Mouse (Mus musculus) midbrain, embryonic 16.5 days (tissue): Measurements from ENCODE around the gene Laptm4a. TPM values are rescaled to one million over a fixed set of nuclear protein-coding genes. Genes with fewer than 3 reads are reported as not detected.

Experiments used
- ATAC-seq: fragments of 200-750 bp; cut with Nextera tagmentation; 2 replicates; pipeline ENCODE4 v1.8.0; 2017; ENCODE audit warnings: moderate TSS enrichment
- H3K27ac ChIP-seq: fragments of 300-500 bp; sonication (generic); 2 replicates; pipeline ENCODE4 v1.5.1; 2014; ENCODE audit warnings: mild to moderate bottlenecking, low read length, mixed read lengths
- H3K27me3 ChIP-seq: fragments of 300-500 bp; sonication (generic); 2 replicates; pipeline ENCODE4 v1.6.1; 2014; ENCODE audit warnings: low read depth, low read length, mixed read lengths; ENCODE audit not compliant: control insufficient read depth, insufficient read depth
- H3K36me3 ChIP-seq: fragments of 300-500 bp; sonication (generic); 2 replicates; pipeline ENCODE4 v1.6.1; 2014; ENCODE audit warnings: mild to moderate bottlenecking, low read length, moderate library complexity, mixed read lengths; ENCODE audit not compliant: control insufficient read depth, insufficient read depth
- H3K4me1 ChIP-seq: fragments of 300-500 bp; sonication (generic); 2 replicates; pipeline ENCODE4 v1.6.1; 2014; ENCODE audit warnings: mild to moderate bottlenecking, low read length, mixed read lengths; ENCODE audit not compliant: control insufficient read depth, insufficient read depth
- H3K4me2 ChIP-seq: fragments of 300-500 bp; sonication (generic); 2 replicates; pipeline ENCODE4 v1.6.1; 2014; ENCODE audit warnings: mild to moderate bottlenecking, low read length, mixed read lengths
- H3K4me3 ChIP-seq: fragments of 300-500 bp; sonication (generic); 2 replicates; pipeline ENCODE4 v1.5.1; 2014; ENCODE audit warnings: low read depth, mild to moderate bottlenecking, low read length, moderate library complexity, mixed read lengths
- H3K9ac ChIP-seq: fragments of 300-500 bp; sonication (generic); 2 replicates; pipeline ENCODE4 v1.6.1; 2014; ENCODE audit warnings: low read depth, low read length, mixed read lengths
- H3K9me3 ChIP-seq: fragments of 300-500 bp; sonication (generic); replicated peaks from 2 replicates; pipeline ENCODE4 v1.6.1; 2014; ENCODE audit warnings: mild to moderate bottlenecking, low read length, mixed read lengths; ENCODE audit not compliant: control insufficient read depth, poor library complexity, severe bottlenecking
- WGBS: fragments of 180-500 bp; shearing (Covaris S2); extraction: QIAGEN DNeasy Blood & Tissue Kit; methylation state at CpG from one replicate; pipeline ENCODE4 v1.1.7; 2014; 5-methylcytosine and 5-hydroxymethylcytosine counted together
- polyA plus RNA-seq: library from polyadenylated mRNA; unstranded; fragments of >200 nt; fragmentation: Nextera tagmentation; extraction: Ambion mirVana; gene quantifications from 2 replicates; pipeline ENCODE4 v1.2.1, GENCODE M21; 2015

Gene Laptm4a
- polyA plus RNA-seq, 1 experiment from 2014 or later: 190 TPM

DNA sequence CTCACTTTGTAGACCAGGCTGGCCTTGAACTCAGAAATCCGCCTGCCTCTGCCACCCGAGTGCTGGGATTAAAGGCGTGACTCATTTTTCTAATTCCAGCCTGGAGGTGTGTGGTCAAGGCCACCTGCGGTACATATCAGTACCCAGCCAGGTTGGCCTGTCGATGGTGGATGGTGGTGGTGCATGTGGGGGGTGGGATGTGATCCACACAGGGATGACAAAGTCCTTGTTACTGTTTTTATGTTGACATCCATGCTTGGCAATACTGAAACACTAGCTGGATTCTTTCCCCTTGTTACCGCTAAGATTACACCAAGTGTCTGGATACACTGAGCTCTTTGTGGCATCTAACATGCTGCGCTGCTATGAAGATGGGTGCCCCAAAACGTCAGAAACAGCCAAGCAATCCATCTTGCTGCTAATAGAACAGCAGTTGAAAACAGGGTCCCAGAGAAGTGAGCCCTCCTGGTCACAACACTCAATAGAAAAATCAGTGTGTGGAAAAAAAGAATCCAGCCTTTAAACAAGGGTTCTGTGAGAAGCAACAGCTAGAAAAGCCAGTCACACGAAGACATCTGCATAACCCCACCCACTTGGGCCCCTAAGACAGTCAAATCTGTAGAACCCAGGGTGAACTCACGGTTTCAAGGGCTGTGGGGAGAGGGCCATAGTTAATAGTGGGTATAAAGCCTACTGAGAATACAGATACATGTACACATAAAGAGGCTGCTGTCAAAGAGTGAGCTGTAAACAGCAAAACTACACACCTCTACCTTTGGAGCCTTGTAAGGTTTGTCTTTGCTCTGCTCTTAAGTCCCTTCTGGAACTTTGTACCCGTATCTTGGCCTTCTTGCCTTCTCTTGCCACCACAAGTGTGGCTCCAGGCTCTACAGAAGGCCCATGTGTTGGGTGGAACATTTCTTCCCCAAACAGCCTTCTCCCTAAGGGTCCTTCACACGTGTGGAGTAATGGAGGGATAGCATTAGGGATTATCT lies 18.8 kb downstream of the Laptm4a start:
- WGBS: 73% methylated on average over 12 of the region's 12 CpGs
- Histone ChIP-seq H3K4me2 (no peak overlapping the region), H3K9ac (no peak overlapping the region), H3K36me3 (peaks cover 24% of the 10 kb centered on the region), H3K27ac (no peak overlapping the region), H3K4me1 (no peaks in the 10 kb centered on the region), H3K27me3 (no peaks in the 10 kb centered on the region), H3K4me3 (no peak overlapping the region), H3K9me3 (no peaks in the 10 kb centered on the region)
- ATAC-seq: no peak

DNA sequence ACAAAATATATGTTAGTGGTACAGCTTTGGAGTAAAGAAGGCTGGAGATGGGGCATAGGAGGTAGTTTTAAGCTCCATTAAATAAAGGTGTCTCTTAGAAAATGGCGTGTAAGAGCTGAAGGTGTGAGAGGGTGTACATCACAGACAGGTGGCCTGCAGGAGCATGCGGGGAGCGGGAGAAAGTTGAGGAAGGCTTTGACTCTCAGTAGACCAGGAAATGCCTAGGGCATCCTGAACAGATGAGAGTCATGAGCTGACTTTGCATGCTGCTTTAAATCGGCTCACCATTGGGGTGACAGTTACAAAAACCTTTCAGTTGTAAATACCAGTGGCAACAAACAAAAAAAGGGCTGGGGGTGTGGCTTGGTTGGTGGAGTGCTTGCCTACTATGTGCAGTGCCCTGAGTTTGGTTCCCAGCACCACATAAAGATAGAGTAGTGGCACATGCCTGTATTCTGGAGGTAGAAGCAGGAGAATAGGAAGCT lies 19.7 kb downstream of the Laptm4a start:
- peaks cover 16% of the 10 kb centered on the region for H3K36me3 ChIP-seq
- WGBS: 72% methylated on average over 4 of the region's 4 CpGs

DNA sequence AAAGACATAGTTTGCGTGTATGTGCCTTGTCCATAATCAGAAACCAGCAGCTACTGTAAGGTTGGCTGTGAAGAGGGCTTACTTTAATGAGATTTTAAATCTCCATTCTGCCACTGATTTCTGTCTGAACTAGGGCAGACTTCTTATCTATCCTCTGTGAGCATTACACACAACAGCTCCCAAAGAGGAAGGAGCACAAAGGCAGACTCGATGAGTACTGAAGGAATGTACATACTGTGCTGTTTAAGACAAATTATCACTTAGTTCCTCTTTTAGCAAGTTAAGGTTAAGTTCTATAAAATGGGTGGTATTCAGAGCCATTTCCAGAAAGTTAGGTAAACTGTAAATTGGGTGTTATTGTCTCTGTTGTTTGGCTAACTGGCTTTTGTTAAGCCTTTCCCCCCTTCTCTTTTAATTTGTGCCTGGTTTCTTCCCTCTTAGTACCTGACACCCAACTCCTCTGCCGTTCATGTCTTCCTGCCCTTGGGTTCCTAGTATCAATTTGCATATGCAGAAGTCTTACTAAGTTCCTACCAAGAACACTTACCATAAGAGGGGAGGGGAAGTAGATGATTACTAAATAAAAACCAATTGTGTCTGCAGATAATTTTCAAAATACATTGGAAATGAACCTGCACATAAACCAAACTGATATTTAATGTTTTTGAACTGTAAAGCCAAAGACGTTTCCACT lies 20.4 kb downstream of the Laptm4a start:
- no peak for ATAC-seq
- H3K9me3 ChIP-seq: no peaks in the 10 kb centered on the region

More for the DNA sequence above, 19.7 kb downstream of the Laptm4a start:
- no peak overlapping the region for H3K9ac ChIP-seq
- ATAC-seq: no peak
- no peaks in the 10 kb centered on the region for H3K4me1 ChIP-seq
- H3K27ac ChIP-seq: no peak overlapping the region
- no peaks in the 10 kb centered on the region for H3K9me3 ChIP-seq
- no peaks in the 10 kb centered on the region for H3K27me3 ChIP-seq
- no peak overlapping the region for H3K4me2 ChIP-seq
- no peak overlapping the region for H3K4me3 ChIP-seq

DNA sequence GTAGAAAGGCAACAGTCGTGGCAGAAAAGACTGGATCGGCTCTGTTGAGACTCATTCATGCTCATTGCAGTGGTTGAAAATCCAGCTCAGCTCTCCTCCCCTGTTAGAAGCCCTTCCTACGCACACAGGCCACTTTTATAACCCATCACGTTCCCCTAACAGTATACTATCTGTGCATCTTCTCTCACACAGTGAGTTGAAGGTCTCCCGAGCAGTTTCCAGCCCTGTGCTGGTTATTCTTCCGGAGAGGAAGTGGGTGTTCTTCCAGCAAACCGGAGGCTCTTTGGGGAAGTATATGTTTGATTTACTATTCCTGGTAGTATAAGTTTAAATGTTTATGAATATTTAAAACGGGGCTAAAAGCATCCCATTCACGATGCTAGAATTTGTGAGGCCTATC lies 25.7 kb downstream of the Laptm4a start:
- no peak overlapping the region for H3K27ac ChIP-seq
- ATAC-seq: no peak
- peaks cover 8% of the 10 kb centered on the region; the same call in 1 of the 2 replicates for H3K4me1 ChIP-seq
- H3K27me3 ChIP-seq: no peaks in the 10 kb centered on the region; the same call in 1 of the 2 replicates
- H3K9me3 ChIP-seq: no peaks in the 10 kb centered on the region
- 60% methylated on average over 9 of the region's 9 CpGs for WGBS
- H3K9ac ChIP-seq: no peak overlapping the region
- no peaks in the 10 kb centered on the region for H3K36me3 ChIP-seq
- H3K4me3 ChIP-seq: no peak overlapping the region
- peak overlapping the region; percentile 92; the same call in 1 of the 2 replicates for H3K4me2 ChIP-seq

More for the DNA sequence above, 20.4 kb downstream of the Laptm4a start:
- WGBS: 74% methylated on average over 4 of the region's 4 CpGs
- H3K4me1 ChIP-seq: no peaks in the 10 kb centered on the region
- H3K9ac ChIP-seq: no peak overlapping the region
- no peak overlapping the region for H3K4me2 ChIP-seq
- no peaks in the 10 kb centered on the region for H3K27me3 ChIP-seq
- H3K27ac ChIP-seq: no peak overlapping the region
- H3K36me3 ChIP-seq: peaks cover 11% of the 10 kb centered on the region
- H3K4me3 ChIP-seq: no peak overlapping the region

DNA sequence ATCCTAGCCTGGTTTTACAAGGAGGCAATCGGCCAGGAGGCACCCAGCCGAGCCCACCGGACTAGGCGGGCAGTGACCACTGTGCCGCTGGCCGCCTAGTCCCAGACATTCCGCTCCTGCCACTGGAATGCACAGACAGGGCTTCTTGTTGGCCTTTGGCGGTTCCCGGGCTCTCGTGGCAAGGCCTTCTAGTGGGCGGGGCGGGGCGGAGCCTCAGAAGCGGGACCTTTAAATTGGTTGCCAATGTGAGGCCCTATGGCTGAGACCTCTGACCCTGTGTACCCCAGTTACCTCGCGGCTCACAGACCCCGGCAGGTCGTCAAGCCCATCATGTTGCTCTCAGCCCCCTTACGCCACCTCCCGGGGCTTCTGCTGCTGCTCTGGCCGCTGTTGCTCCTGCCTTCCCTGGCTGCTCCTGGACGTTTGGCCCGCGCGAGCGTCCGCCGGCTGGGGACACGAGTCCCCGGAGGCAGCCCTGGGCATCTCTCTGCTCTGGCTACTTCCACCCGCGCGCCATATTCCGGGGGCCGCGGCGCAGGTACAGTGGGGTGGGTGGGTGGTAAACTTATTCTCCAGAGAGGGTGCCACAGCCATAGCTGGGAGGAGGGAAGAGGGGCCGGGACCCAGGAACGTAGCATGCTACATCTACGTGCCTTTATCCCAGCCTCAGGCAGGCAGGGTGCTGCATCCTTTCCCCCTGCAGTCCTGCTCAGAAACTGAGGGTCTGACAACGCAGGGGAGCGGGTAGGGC lies 26.4 kb downstream of the Laptm4a start, which contains the start of gene Matn3:
Gene Matn3, plus strand, starts transcription at position 216 of the 751 bp plus-strand sequence.
- ATAC-seq: peak; percentile 60
- Histone ChIP-seq H3K4me3 (peak within 1 kb of the TSS; percentile 47), H3K27ac (no peak within 1 kb of the TSS)

DNA sequence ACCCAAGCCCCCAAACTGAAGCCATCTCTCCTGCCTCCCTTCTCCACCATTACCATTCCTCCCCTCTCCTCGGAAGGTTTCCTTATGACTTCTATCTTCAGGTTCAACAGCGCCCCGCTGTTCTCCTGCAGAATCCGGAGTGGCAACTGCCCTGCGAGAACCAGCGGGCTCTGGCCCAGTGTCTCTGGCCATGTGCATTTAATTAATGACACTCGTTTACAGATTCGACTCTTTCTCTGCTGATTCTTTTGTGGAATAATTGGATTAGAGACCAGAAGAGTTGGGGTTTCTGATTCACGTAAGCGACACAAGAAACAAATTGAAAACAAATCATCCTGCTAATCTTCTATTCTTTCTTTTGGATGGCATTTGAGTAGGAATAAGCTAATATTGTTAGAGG lies 31.7 kb downstream of the Laptm4a start:
- Histone ChIP-seq H3K4me1 (peaks cover 3% of the 10 kb centered on the region; the same call in 1 of the 2 replicates), H3K4me2 (no peak overlapping the region), H3K27me3 (no peaks in the 10 kb centered on the region; the same call in 1 of the 2 replicates), H3K9ac (no peak overlapping the region), H3K4me3 (no peak overlapping the region), H3K27ac (no peak overlapping the region), H3K9me3 (no peaks in the 10 kb centered on the region), H3K36me3 (no peaks in the 10 kb centered on the region)
- 52% methylated on average over 10 of the region's 10 CpGs for WGBS
- ATAC-seq: no peak

More for the DNA sequence above, 26.4 kb downstream of the Laptm4a start, which contains the start of gene Matn3:
- Histone ChIP-seq H3K9me3 (no peaks in the 10 kb centered on the region), H3K4me1 (peaks cover 8% of the 10 kb centered on the region; the same call in 1 of the 2 replicates), H3K36me3 (no peaks in the 10 kb centered on the region), H3K4me2 (peak within 1 kb of the TSS; percentile 92), H3K27me3 (no peaks in the 10 kb centered on the region; the same call in 1 of the 2 replicates), H3K9ac (peak within 1 kb of the TSS; percentile 66)
- under 1% methylated on average over 42 of the region's 42 CpGs for WGBS

DNA sequence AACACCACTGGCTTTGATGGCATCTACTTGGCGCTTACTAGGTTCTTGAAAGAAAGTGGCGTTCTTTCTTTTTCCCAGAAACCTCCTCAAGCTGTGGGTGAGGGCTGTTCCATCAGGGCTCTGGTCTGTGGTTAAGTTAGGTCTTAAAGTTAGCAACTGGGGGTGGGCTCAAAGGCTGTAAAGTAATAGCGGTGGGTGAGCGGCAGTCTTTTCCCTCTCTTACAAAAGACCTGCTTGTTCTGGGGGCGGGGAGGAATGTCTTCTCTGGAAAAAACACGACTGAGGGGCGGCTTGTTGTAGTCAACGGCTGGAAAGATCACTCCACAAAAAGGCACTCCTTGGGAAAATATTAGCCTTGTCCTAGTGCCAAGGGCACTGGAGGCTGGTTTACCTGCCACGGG lies 32.7 kb downstream of the Laptm4a start:
- H3K9me3 ChIP-seq: no peaks in the 10 kb centered on the region
- no peak overlapping the region for H3K4me3 ChIP-seq
- H3K36me3 ChIP-seq: no peaks in the 10 kb centered on the region
- no peaks in the 10 kb centered on the region for H3K4me1 ChIP-seq
- no peak overlapping the region for H3K4me2 ChIP-seq
- H3K9ac ChIP-seq: no peak overlapping the region
- WGBS: 54% methylated on average over 9 of the region's 9 CpGs
- no peak for ATAC-seq
- H3K27ac ChIP-seq: no peak overlapping the region
- no peaks in the 10 kb centered on the region; the same call in 1 of the 2 replicates for H3K27me3 ChIP-seq

DNA sequence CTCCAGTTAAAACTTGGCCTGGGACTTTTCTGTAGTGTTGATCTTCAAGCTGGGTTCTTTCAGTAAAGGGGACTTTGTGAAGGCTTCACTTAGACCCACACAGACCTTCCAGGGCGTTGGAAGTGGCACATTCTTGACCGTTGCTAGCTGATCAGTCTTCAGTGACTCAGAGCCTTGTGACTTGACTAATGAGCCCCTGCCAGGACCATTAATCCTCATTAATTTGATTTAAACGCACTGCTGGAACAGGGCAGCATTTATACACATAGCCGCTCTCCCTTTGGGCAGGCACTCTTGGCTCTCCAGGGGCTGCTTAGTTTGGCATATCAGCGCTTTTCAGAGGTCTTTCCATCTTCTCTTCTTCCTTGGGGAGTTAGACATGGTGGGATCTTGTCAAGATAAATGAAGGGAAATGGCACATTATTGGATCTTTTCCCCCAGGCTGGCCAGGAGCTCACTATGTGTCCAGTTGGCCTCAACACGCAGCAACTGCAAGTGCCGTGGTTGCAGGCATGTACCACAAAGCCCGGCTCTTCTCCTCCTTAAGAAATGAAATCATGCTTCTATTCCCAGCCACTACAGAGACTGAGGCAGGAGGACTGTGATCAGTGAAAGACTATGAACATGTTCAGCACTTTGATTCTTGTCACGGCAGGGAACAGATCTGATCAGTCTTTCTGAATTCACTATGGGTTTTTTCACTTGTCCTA lies 40.3 kb downstream of the Laptm4a start:
- Histone ChIP-seq H3K27me3 (no peaks in the 10 kb centered on the region), H3K36me3 (no peaks in the 10 kb centered on the region), H3K9ac (no peak overlapping the region), H3K4me2 (no peak overlapping the region), H3K4me3 (no peak overlapping the region), H3K9me3 (no peaks in the 10 kb centered on the region), H3K4me1 (no peaks in the 10 kb centered on the region), H3K27ac (no peak overlapping the region)
- no peak for ATAC-seq
- WGBS: 52% methylated on average over 9 of the region's 9 CpGs
